11 mouse cellular contexts compared by ENCODE assay signal in genomic region chr19:36903377-36903776, GRCm38 (mm10). TPM values are rescaled to one million over a fixed set of nuclear protein-coding genes. Genes with fewer than 3 reads are reported as not detected.
DNase-seq lines count a peak whose midpoint lies in the region; ATAC-seq and TF ChIP-seq lines count a peak whose summit lies in the region.
"Had no signal": no experiment of that assay in that cellular context is flagged by ENCODE, and none has a peak within 500 bp of the region (broad histone marks: within the 10 kb centered on the region; RNA-seq: fewer than 3 reads in every experiment).

No protein-coding gene starts in this region.

- WGBS in heart, embryonic 16.5 days: 42% methylated on average over 7 of the region's 7 CpGs
- whole genome bisulfite sequencing in embryonic facial prominence, embryonic 10.5 days: 45% methylated on average over 7 of the region's 7 CpGs
- WGBS in forebrain, postnatal 0 days: 21% methylated on average over 7 of the region's 7 CpGs
- 44% methylated on average over 7 of the region's 7 CpGs for WGBS in midbrain, embryonic 10.5 days

- peak overlapping the region; percentile 80; the same call in 1 of the 2 replicates for H3K4me2 ChIP-seq in heart, embryonic 16.5 days (ENCODE audit: low read depth, low read length)
- H3K4me2 ChIP-seq in forebrain, postnatal 0 days (ENCODE audit: low read depth): peak overlapping the region; percentile 84

- no peak for TF ChIP-seq CTCF in forebrain, postnatal 0 days (IDR thresholded peaks at IDR 0.05; ENCODE audit: low read depth)

- no peaks in the 10 kb centered on the region for H3K36me3 ChIP-seq in heart, embryonic 16.5 days (ENCODE audit: control insufficient read depth, insufficient read depth)
- no peaks in the 10 kb centered on the region for H3K36me3 ChIP-seq in embryonic facial prominence, embryonic 10.5 days (replicated peaks)
- H3K36me3 ChIP-seq in forebrain, postnatal 0 days (ENCODE audit: insufficient read depth): no peaks in the 10 kb centered on the region
- no peaks in the 10 kb centered on the region for H3K36me3 ChIP-seq in midbrain, embryonic 10.5 days

- no peaks in the 10 kb centered on the region for H3K9me3 ChIP-seq in heart, embryonic 16.5 days (replicated peaks; ENCODE audit: control insufficient read depth, low read length)
- H3K9me3 ChIP-seq in embryonic facial prominence, embryonic 10.5 days: no peaks in the 10 kb centered on the region
- no peaks in the 10 kb centered on the region for H3K9me3 ChIP-seq in forebrain, postnatal 0 days (ENCODE audit: low read length)
- no peaks in the 10 kb centered on the region; the same call in 1 of the 2 replicates for H3K9me3 ChIP-seq in midbrain, embryonic 10.5 days (replicated peaks)

- no peak for DNase-seq in heart, postnatal 25 days (ENCODE audit: low spot score)
- DNase-seq in embryonic facial prominence, embryonic 10.5 days (ENCODE audit: low spot score): no peak
- peak; percentile 30 for DNase-seq in forebrain, postnatal 0 days
- DNase-seq in midbrain, embryonic 10.5 days (ENCODE audit: low spot score): no peak
- DNase-seq in urinary bladder, postnatal 10 days (ENCODE audit: low spot score): no peak
- no peak for DNase-seq in right cerebral cortex, adult 2 months (ENCODE audit: low spot score in 2 of 2)
- no peak for DNase-seq in adrenal gland, adult 2 months
- DNase-seq: adrenal gland, postnatal 14 days had no signal

- H3K9ac ChIP-seq in heart, embryonic 16.5 days (ENCODE audit: low read length): no peak overlapping the region
- peak overlapping the region; percentile 83; the same call in 1 of the 2 replicates for H3K9ac ChIP-seq in forebrain, postnatal 0 days

- ATAC-seq in heart, embryonic 16.5 days (replicated peaks; ENCODE audit: extremely low read depth, insufficient read depth, low FRiP score): no peak
- ATAC-seq in forebrain, postnatal 0 days: no peak

- no peak overlapping the region for H3K27ac ChIP-seq in heart, embryonic 16.5 days (ENCODE audit: low read length)
- H3K27ac ChIP-seq in embryonic facial prominence, embryonic 10.5 days (replicated peaks): peak overlapping the region; percentile 90
- no peak overlapping the region for H3K27ac ChIP-seq in forebrain, postnatal 0 days (ENCODE audit: low read depth, low read length)
- peak overlapping the region; percentile 89 for H3K27ac ChIP-seq in midbrain, embryonic 10.5 days (replicated peaks)
- H3K27ac ChIP-seq: liver, embryonic 14.5 days had no signal

- H3K4me3 ChIP-seq in heart, embryonic 16.5 days (ENCODE audit: low read length): no peak overlapping the region
- peak overlapping the region; percentile 60 for H3K4me3 ChIP-seq in embryonic facial prominence, embryonic 10.5 days
- H3K4me3 ChIP-seq in forebrain, postnatal 0 days (ENCODE audit: low read depth, low read length): peak overlapping the region; percentile 63
- H3K4me3 ChIP-seq in midbrain, embryonic 10.5 days: peak overlapping the region; percentile 53

- H3K4me1 ChIP-seq in heart, embryonic 16.5 days (ENCODE audit: control insufficient read depth, insufficient read depth, low read length): 0 out of 2 replicates have a peak, but pooled peaks cover 4% of the 10 kb centered on the region
- H3K4me1 ChIP-seq in embryonic facial prominence, embryonic 10.5 days: peaks cover 16% of the 10 kb centered on the region
- no peaks in the 10 kb centered on the region for H3K4me1 ChIP-seq in forebrain, postnatal 0 days (ENCODE audit: insufficient read depth)
- peaks cover 37% of the 10 kb centered on the region for H3K4me1 ChIP-seq in midbrain, embryonic 10.5 days

- intact Hi-C loops in heart, postnatal 25 days (cut with DNase I): no loop called here

- no peaks in the 10 kb centered on the region for H3K27me3 ChIP-seq in heart, embryonic 16.5 days (ENCODE audit: control insufficient read depth, insufficient read depth, low read length)
- H3K27me3 ChIP-seq in embryonic facial prominence, embryonic 10.5 days (replicated peaks; ENCODE audit: low read depth, poor library complexity, severe bottlenecking): no peaks in the 10 kb centered on the region
- H3K27me3 ChIP-seq in forebrain, postnatal 0 days (ENCODE audit: insufficient read depth, low read length): no peaks in the 10 kb centered on the region
- H3K27me3 ChIP-seq in midbrain, embryonic 10.5 days (ENCODE audit: low read depth, poor library complexity, severe bottlenecking): no peaks in the 10 kb centered on the region
- H3K27me3 ChIP-seq: CH12.LX had no signal

RNA-seq across cellular contexts. Expression of gene Fgfbp3, which starts 16.0 kb away (rescaled TPM):
- polyA plus RNA-seq in heart, embryonic 16.5 days (2015; fragmentation: Nextera tagmentation; extraction: Ambion mirVana): 3.6 and 4.2 TPM in 2 replicates
- total RNA-seq in heart, postnatal 25 days (2021): 1 to 10 TPM; 1.7 to 2.3 TPM
- polyA plus RNA-seq in embryonic facial prominence, embryonic 10.5 days (2016; fragmentation: Nextera tagmentation; extraction: Ambion mirVana): 9.1 and 11.7 TPM in 2 replicates
- 33.0 and 44.8 TPM in 2 replicates for total RNA-seq in forebrain, postnatal 0 days (2014; rRNA removed)
- polyA plus RNA-seq in forebrain, postnatal 0 days (2015; fragmentation: Nextera tagmentation; extraction: Ambion mirVana): 40.0 and 41.6 TPM in 2 replicates
- 23.9 and 33.3 TPM in 2 replicates for polyA plus RNA-seq in midbrain, embryonic 10.5 days (2016; fragmentation: Nextera tagmentation; extraction: Ambion mirVana)
- total RNA-seq in adrenal gland, adult 2 months (2021): 1 to 10 TPM; 1.8 to 5.6 TPM
- polyA plus RNA-seq in adrenal gland, adult 2 months (2012; rRNA removed): 17.5 and 25.0 TPM in 2 replicates

RNA-seq across cellular contexts. Expression of gene Btaf1, which starts 22.5 kb away (rescaled TPM):
- 6.9 and 7.2 TPM in 2 replicates for polyA plus RNA-seq in heart, embryonic 16.5 days (2015; fragmentation: Nextera tagmentation; extraction: Ambion mirVana)
- total RNA-seq in heart, postnatal 25 days (2021): 10 to 100 TPM; 11.2 to 11.8 TPM
- polyA plus RNA-seq in embryonic facial prominence, embryonic 10.5 days (2016; fragmentation: Nextera tagmentation; extraction: Ambion mirVana): 16.6 and 20.3 TPM in 2 replicates
- 23.0 and 25.0 TPM in 2 replicates for total RNA-seq in forebrain, postnatal 0 days (2014; rRNA removed)
- polyA plus RNA-seq in forebrain, postnatal 0 days (2015; fragmentation: Nextera tagmentation; extraction: Ambion mirVana): 2.4 and 3.3 TPM in 2 replicates
- polyA plus RNA-seq in midbrain, embryonic 10.5 days (2016; fragmentation: Nextera tagmentation; extraction: Ambion mirVana): 17.5 and 19.2 TPM in 2 replicates
- total RNA-seq in adrenal gland, adult 2 months (2021): 10 to 100 TPM; 22.9 to 28.2 TPM
- 1.7 and 2.4 TPM in 2 replicates for polyA plus RNA-seq in adrenal gland, adult 2 months (2012; rRNA removed)

Comparison
In these comparisons a context has a peak if more than half of its experiments do, and no peak if none do; other contexts are left out.
1. H3K27ac ChIP-seq: peak in embryonic facial prominence, embryonic 10.5 days (single experiment) and midbrain, embryonic 10.5 days (single experiment); none in heart, embryonic 16.5 days (single experiment) and forebrain, postnatal 0 days (single experiment).